Mouse (Mus musculus) embryonic facial prominence, embryonic 11.5 days (tissue): Measurements from ENCODE around the gene 8030474K03Rik. TPM values are rescaled to one million over a fixed set of nuclear protein-coding genes. Genes with fewer than 3 reads are reported as not detected.

Experiments
- ATAC-seq: fragments of 200-750 bp; cut with Nextera tagmentation; replicated peaks from 2 replicates; pipeline ENCODE4 v1.8.0; 2017; ENCODE audit warnings: low read depth; ENCODE audit not compliant: insufficient number of reproducible peaks, low FRiP score, low TSS enrichment
- DNase-seq: peaks from one replicate; pipeline ENCODE4 v3.0.0-alpha.2; 2015; ENCODE audit warnings: low spot score
- H3K27ac ChIP-seq: fragments of 300-500 bp; sonication (generic); replicated peaks from 2 replicates; pipeline ENCODE4 v1.5.1; 2014; ENCODE audit warnings: mild to moderate bottlenecking, low read depth, low read length, control low read depth
- H3K27me3 ChIP-seq: fragments of 300-500 bp; sonication (generic); 2 replicates; pipeline ENCODE4 v1.6.1; 2014; ENCODE audit warnings: mild to moderate bottlenecking, low read length, moderate library complexity, mixed read lengths; ENCODE audit not compliant: control insufficient read depth, insufficient read depth
- H3K36me3 ChIP-seq: fragments of 300-500 bp; sonication (generic); replicated peaks from 2 replicates; pipeline ENCODE4 v1.6.1; 2014; ENCODE audit warnings: low read depth, mild to moderate bottlenecking, low read length, moderate library complexity, mixed read lengths; ENCODE audit not compliant: control insufficient read depth, insufficient read depth
- H3K4me1 ChIP-seq: fragments of 300-500 bp; sonication (generic); 2 replicates; pipeline ENCODE4 v1.6.1; 2014; ENCODE audit warnings: low read length, mixed read lengths; ENCODE audit not compliant: control insufficient read depth, insufficient read depth
- H3K4me2 ChIP-seq: fragments of 300-500 bp; sonication (generic); 2 replicates; pipeline ENCODE4 v1.6.1; 2014; ENCODE audit warnings: low read depth, mild to moderate bottlenecking, control low read depth, low read length, moderate library complexity
- H3K4me3 ChIP-seq: fragments of 300-500 bp; sonication (generic); 2 replicates; pipeline ENCODE4 v1.5.1; 2014; ENCODE audit warnings: low read depth, low read length, control low read depth
- H3K9ac ChIP-seq: fragments of 300-500 bp; sonication (generic); replicated peaks from 2 replicates; pipeline ENCODE4 v1.6.1; 2014; ENCODE audit warnings: mild to moderate bottlenecking, control low read depth, low read length
- H3K9me3 ChIP-seq: fragments of 300-500 bp; sonication (generic); replicated peaks from 2 replicates; pipeline ENCODE4 v1.6.1; 2016; ENCODE audit warnings: mild to moderate bottlenecking, low read length, inconsistent platforms, mixed read lengths; ENCODE audit not compliant: control insufficient read depth
- WGBS: fragments of 180-500 bp; shearing (Covaris S2); extraction: QIAGEN DNeasy Blood & Tissue Kit; methylation state at CpG from one replicate; pipeline ENCODE4 v1.1.7; 2014; 5-methylcytosine and 5-hydroxymethylcytosine counted together
- polyA plus RNA-seq: library from polyadenylated mRNA; unstranded; fragments of >200 nt; fragmentation: Nextera tagmentation; extraction: Ambion mirVana; gene quantifications from 2 replicates; pipeline ENCODE4 v1.2.1, GENCODE M21; 2014

The 8030474K03Rik gene
- polyA plus RNA-seq: 0.14 TPM in 1 of 2 replicates, not detected in the other

DNA sequence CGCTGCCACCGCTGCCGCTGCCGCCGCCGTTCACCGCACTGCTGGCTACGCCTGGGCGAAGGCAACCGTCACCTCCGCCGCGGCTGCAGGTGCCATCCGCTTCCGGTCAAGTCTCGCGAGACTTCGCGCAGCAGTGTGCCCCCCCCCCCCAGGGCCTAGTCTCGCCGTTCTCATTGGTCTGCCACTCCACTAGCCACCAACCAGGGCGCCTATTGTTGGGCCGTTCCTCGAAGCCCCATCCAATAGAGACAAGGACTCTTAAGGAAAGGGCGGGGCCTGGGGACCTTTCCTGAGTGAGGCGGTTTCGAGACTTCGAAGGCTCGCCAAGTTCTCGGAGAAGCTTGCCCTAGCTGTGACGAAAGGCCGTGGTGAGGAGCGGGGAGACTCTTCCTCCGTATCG lies at the start of gene 8030474K03Rik, which contains the start of gene Gm4779:
8030474K03Rik (plus strand) TSS at position 315 of the 400 bp plus-strand sequence.
Gm4779 (minus strand) TSS at position 82 of the 400 bp plus-strand sequence.
- no peak within 1 kb of the TSS for H3K4me2 ChIP-seq
- no peaks in the 10 kb centered on the region for H3K36me3 ChIP-seq
- H3K27ac ChIP-seq: no peak within 1 kb of the TSS
- no peak for ATAC-seq
- no peak for DNase-seq
- no peak within 1 kb of the TSS for H3K9ac ChIP-seq
- H3K9me3 ChIP-seq: no peaks in the 10 kb centered on the region
- H3K4me1 ChIP-seq: no peaks in the 10 kb centered on the region
- H3K27me3 ChIP-seq: no peaks in the 10 kb centered on the region
- no peak within 1 kb of the TSS for H3K4me3 ChIP-seq
- 95% methylated on average over 35 of the region's 35 CpGs for WGBS

DNA sequence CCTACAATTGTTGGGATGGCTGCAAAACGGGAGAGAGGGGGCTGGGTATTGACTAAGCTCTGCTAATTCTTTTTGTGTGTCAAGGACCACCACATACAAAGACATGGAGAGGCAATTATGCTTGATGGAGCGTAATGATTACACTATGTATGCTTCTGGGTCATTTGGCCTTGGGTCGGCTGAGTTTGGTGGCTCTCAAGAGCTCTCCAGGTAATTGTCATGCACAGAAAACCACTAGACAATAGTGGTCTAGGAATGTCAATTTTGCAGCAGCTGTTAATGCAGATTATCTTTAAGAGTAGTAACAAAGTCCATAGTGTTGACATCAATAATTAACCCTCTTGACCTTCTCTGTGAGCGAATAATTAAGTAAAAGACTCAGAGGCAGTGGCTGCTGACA lies 44.3 kb upstream of the 8030474K03Rik start:
- Histone ChIP-seq H3K4me3 (no peak overlapping the region), H3K9me3 (no peaks in the 10 kb centered on the region), H3K4me1 (no peaks in the 10 kb centered on the region), H3K27me3 (no peaks in the 10 kb centered on the region; the same call in 1 of the 2 replicates), H3K9ac (no peak overlapping the region), H3K4me2 (no peak overlapping the region), H3K36me3 (no peaks in the 10 kb centered on the region), H3K27ac (no peak overlapping the region)
- WGBS: 60% methylated on average over 4 of the region's 4 CpGs
- ATAC-seq (no peak; the same call in 1 of the 2 replicates), DNase-seq (peak; percentile 4)

DNA sequence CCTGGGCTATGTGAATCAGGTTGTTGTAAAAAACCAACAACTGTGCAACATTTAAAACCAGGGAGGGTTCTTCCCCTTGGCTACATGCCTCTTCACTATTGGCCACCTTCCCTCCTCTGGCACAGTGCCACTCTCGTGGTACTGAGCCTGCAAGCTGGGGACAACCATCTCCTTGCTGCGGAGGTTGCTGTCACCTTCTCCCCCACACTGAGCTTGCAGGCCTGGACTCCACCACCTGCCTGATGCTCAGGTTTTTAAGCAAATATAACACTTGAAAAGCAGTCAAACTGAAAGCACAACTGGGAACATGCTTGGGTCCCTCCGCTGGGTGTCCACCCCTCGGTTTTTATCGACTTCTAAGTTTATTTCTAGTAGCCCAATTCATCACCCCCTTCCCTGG lies 40.0 kb upstream of the 8030474K03Rik start:
- H3K27me3 ChIP-seq: no peaks in the 10 kb centered on the region; the same call in 1 of the 2 replicates
- no peaks in the 10 kb centered on the region for H3K36me3 ChIP-seq
- WGBS: 87% methylated on average over 5 of the region's 5 CpGs
- H3K9me3 ChIP-seq: no peaks in the 10 kb centered on the region
- H3K27ac ChIP-seq: no peak overlapping the region
- no peak overlapping the region for H3K4me3 ChIP-seq
- ATAC-seq: no peak
- no peak overlapping the region for H3K9ac ChIP-seq
- H3K4me1 ChIP-seq: no peaks in the 10 kb centered on the region
- H3K4me2 ChIP-seq: no peak overlapping the region
- DNase-seq: no peak

DNA sequence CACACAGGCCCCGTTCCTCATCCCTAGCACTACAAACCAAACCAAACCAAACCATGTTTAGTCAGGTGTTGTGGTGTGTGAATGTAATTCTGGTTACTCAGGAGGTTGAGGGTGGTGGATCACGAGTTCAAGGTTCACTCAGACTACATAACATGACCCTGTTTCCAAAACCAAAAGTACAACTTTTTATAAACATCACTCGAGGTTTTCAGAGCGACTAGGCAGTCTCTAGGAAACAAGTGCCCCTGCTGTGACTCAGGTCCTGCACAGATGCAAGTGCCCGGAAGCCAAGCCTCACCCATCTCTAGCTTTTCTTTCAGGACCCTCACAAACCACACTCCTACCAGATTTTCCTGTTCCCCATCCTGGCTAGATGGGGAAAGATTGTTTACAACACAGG lies 29.8 kb upstream of the 8030474K03Rik start:
- DNase-seq (no peak), ATAC-seq (no peak)
- H3K27ac ChIP-seq: no peak overlapping the region
- no peaks in the 10 kb centered on the region for H3K36me3 ChIP-seq
- 83% methylated on average over 5 of the region's 5 CpGs for WGBS
- no peak overlapping the region for H3K4me2 ChIP-seq
- no peak overlapping the region for H3K4me3 ChIP-seq
- no peak overlapping the region for H3K9ac ChIP-seq
- no peaks in the 10 kb centered on the region; the same call in 1 of the 2 replicates for H3K27me3 ChIP-seq
- H3K9me3 ChIP-seq: no peaks in the 10 kb centered on the region
- no peaks in the 10 kb centered on the region for H3K4me1 ChIP-seq

DNA sequence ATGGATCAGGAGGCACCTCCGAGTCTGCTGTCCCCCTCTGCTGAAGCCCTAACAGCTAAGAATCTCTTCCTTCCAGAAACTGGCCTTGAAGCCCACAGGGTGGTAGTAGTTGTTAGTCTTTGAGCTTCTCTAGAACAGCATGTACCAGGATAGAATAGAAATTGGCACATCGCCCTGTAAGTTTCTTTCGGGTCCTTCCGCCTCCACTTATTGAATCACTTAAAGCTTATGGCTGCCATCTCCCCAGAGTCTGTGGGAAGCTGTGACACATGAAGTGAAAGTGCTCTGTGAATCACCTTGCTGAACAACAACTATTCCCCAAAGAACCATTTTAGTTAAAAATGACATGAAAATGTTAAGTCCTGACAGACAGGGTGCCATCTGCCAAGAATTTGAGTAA lies 29.3 kb upstream of the 8030474K03Rik start:
- ATAC-seq (no peak), DNase-seq (no peak)
- WGBS: 88% methylated on average over 4 of the region's 4 CpGs

DNA sequence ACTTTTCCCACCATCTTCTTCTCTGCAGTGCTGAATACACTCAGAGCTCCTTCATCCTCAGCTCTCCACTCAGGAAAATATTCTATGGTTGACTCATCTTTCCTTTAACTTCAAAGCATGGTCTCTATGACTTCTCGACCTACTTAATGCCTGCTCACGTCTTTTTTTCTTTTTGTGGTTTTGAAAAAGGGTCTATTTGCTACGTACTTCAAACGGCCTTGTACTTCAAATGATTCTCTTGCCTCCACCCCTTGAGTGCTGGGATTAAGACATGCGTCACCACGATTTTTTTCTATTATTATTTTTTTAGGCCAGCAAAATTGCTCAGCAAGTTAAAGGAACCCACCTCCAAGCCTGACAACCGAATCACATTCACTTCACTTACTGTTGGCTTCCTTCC lies 27.2 kb upstream of the 8030474K03Rik start:
- H3K9ac ChIP-seq: no peak overlapping the region
- ATAC-seq (no peak), DNase-seq (no peak)
- H3K36me3 ChIP-seq: no peaks in the 10 kb centered on the region
- 75% methylated on average over 7 of the region's 7 CpGs for WGBS
- no peaks in the 10 kb centered on the region for H3K9me3 ChIP-seq
- no peaks in the 10 kb centered on the region for H3K4me1 ChIP-seq
- no peaks in the 10 kb centered on the region for H3K27me3 ChIP-seq
- no peak overlapping the region for H3K27ac ChIP-seq
- H3K4me3 ChIP-seq: no peak overlapping the region
- no peak overlapping the region for H3K4me2 ChIP-seq

More for the DNA sequence above, 29.3 kb upstream of the 8030474K03Rik start:
- Histone ChIP-seq H3K4me3 (no peak overlapping the region), H3K4me2 (no peak overlapping the region), H3K9ac (no peak overlapping the region), H3K27ac (no peak overlapping the region), H3K27me3 (no peaks in the 10 kb centered on the region; the same call in 1 of the 2 replicates), H3K9me3 (no peaks in the 10 kb centered on the region), H3K36me3 (no peaks in the 10 kb centered on the region), H3K4me1 (no peaks in the 10 kb centered on the region)

DNA sequence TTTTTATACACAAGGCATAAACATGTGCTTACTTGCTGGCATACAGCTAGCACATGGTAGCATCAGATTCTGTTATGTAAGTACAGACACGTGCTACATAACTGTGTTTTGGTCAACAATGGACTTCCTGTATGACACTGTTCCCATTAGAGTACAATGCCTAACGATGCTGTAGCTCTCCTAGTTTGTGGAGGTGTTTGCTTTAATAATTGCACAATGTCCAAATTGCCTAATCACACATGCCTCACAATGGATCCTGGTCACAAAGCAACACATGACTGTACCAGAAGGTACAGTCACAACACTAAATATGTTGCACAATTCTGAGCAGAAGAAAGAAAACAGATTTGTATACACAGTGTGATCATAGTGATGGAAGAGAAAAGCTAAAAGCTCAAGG lies 25.0 kb upstream of the 8030474K03Rik start:
- Histone ChIP-seq H3K4me1 (no peaks in the 10 kb centered on the region), H3K9ac (no peak overlapping the region), H3K36me3 (no peaks in the 10 kb centered on the region), H3K4me2 (no peak overlapping the region), H3K27me3 (no peaks in the 10 kb centered on the region; the same call in 1 of the 2 replicates), H3K9me3 (no peaks in the 10 kb centered on the region), H3K4me3 (no peak overlapping the region), H3K27ac (no peak overlapping the region)
- 70% methylated on average over 2 of the region's 2 CpGs for WGBS
- DNase-seq: no peak
- ATAC-seq: no peak

DNA sequence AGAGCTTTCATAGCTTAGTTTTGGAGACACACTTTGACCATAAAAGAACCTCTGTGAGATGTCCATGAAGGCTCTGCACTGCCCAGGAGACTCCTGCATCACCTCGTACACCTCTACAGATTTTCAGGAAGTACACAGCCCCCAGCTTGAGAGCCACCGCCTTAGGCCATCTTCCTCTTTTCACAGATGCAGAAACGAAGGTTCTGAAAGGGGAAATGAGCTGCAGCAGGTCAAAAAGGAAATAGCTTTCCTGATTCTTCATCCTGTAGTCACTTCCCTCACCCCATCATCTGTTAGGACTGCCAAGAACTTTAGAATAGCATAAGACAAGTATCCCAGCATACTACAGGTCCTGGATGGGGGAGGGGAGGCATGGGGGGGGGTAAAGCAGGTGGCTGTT lies 24.1 kb upstream of the 8030474K03Rik start:
- no peak overlapping the region for H3K4me3 ChIP-seq
- no peak overlapping the region for H3K4me2 ChIP-seq
- WGBS: 54% methylated on average over 3 of the region's 3 CpGs
- DNase-seq (no peak), ATAC-seq (no peak)
- no peak overlapping the region for H3K27ac ChIP-seq
- no peaks in the 10 kb centered on the region for H3K36me3 ChIP-seq
- no peak overlapping the region for H3K9ac ChIP-seq
- H3K4me1 ChIP-seq: no peaks in the 10 kb centered on the region
- no peaks in the 10 kb centered on the region; the same call in 1 of the 2 replicates for H3K27me3 ChIP-seq
- H3K9me3 ChIP-seq: no peaks in the 10 kb centered on the region
